Mouse (Mus musculus): ENCODE measurements at regions not wholly inside any gene's neighbourhood (a gene's known extent, or its start where the extent isn't known, plus 50 kb on each side); places are given as distances from the start of the nearest gene placed in this dataset.

DNA sequence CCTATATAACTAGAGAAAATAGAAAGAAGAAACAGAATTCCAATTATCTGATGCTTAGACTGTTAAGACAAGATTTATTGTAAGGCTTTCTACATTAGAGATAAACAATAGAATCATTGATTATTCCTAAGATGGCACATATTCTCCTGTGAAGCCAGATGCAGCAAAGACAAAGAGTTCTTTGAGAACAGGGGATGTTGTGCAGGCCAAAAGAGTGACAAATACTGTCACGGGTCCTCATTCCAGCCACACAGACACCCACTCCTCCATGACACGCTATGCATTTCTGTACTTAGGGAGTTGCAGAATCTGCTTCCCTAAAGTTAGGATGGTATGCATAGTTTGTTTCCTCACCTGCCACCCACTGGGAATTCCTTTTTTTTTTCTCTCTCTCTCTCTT lies 245.2 kb downstream of the Sv2b start:
- TF ChIP-seq MAFK (IDR thresholded peaks at IDR 0.05; ENCODE audit: insufficient read depth, low read depth, low read length) (no peak), CHD2 (IDR thresholded peaks at IDR 0.05; ENCODE audit: low read depth, low read length) (no peak), ZNF384 (IDR thresholded peaks at IDR 0.05; ENCODE audit: low read depth, low read length) (no peak), ZC3H11A (IDR thresholded peaks at IDR 0.05; ENCODE audit: borderline replicate concordance, low read depth, low read length) (no peak), HCFC1 (IDR thresholded peaks at IDR 0.05; ENCODE audit: borderline replicate concordance, insufficient read depth, low read length) (no peak)
- no peak overlapping the region for H3K27ac ChIP-seq (ENCODE audit: insufficient read depth, low read depth, low read length, poor library complexity, severe bottlenecking)
- no peak overlapping the region for H3K4me3 ChIP-seq (ENCODE audit: insufficient read depth in 1 of 2, low read depth in 1 of 2, low read length in 2 of 2, poor library complexity in 1 of 2, severe bottlenecking in 1 of 2)
- H3K9me3 ChIP-seq (ENCODE audit: control insufficient read depth, insufficient read depth, low read depth, low read length) = no peaks in the 10 kb centered on the region
- no peak overlapping the region for H3K9ac ChIP-seq (ENCODE audit: insufficient read depth, low read depth, low read length, poor library complexity, severe bottlenecking)
- in situ Hi-C loops (cut with MboI; ENCODE audit: low sequenced_read_pairs in 2 of 2, unreplicated experiment in 2 of 2) = no loop called here
- H3K36me3 ChIP-seq (ENCODE audit: control insufficient read depth, insufficient read depth, low read length, poor library complexity, severe bottlenecking) = no peaks in the 10 kb centered on the region
- H3K4me1 ChIP-seq (ENCODE audit: control insufficient read depth in 2 of 2, insufficient read depth in 2 of 2, low read length in 2 of 2, poor library complexity in 1 of 2) = no peaks in the 10 kb centered on the region
- no peak for DNase-seq (ENCODE audit: low read depth, low spot score)

DNA sequence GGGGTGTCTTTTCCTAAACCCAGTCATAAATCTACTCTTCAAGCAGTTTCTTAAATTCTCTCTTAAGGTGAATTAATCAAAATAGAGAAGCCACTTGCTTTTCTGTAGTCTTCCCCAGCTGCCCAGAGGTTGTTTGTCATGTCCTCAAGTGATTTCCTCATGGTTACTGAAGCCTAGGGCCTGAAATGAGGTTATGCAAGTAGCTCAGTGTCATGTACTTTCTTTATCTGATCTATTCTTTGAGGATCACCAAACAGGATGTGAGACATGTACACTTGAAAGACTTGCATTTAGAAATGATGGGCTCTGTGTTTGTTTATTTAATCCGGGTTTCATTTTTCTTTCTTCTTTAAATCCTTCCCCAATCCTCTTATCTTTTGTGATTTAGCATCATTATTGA lies 258.8 kb downstream of the Sv2b start:
- H3K27ac ChIP-seq (ENCODE audit: insufficient read depth, low read depth, low read length, poor library complexity, severe bottlenecking) = no peak overlapping the region
- TF ChIP-seq MAFK (IDR thresholded peaks at IDR 0.05; ENCODE audit: insufficient read depth, low read depth, low read length) (no peak), ZC3H11A (IDR thresholded peaks at IDR 0.05; ENCODE audit: borderline replicate concordance, low read depth, low read length) (no peak), ZNF384 (IDR thresholded peaks at IDR 0.05; ENCODE audit: low read depth, low read length) (no peak), CHD2 (IDR thresholded peaks at IDR 0.05; ENCODE audit: low read depth, low read length) (no peak), HCFC1 (IDR thresholded peaks at IDR 0.05; ENCODE audit: borderline replicate concordance, insufficient read depth, low read length) (no peak)
- H3K4me1 ChIP-seq (ENCODE audit: control insufficient read depth in 2 of 2, insufficient read depth in 2 of 2, low read length in 2 of 2, poor library complexity in 1 of 2) = no peaks in the 10 kb centered on the region
- in situ Hi-C loops (cut with MboI; ENCODE audit: low sequenced_read_pairs in 2 of 2, unreplicated experiment in 2 of 2) = no loop called here
- H3K4me3 ChIP-seq (ENCODE audit: insufficient read depth in 1 of 2, low read depth in 1 of 2, low read length in 2 of 2, poor library complexity in 1 of 2, severe bottlenecking in 1 of 2) = no peak overlapping the region
- no peaks in the 10 kb centered on the region for H3K36me3 ChIP-seq (ENCODE audit: control insufficient read depth, insufficient read depth, low read length, poor library complexity, severe bottlenecking)
- no peaks in the 10 kb centered on the region for H3K9me3 ChIP-seq (ENCODE audit: control insufficient read depth, insufficient read depth, low read depth, low read length)
- no peak overlapping the region for H3K9ac ChIP-seq (ENCODE audit: insufficient read depth, low read depth, low read length, poor library complexity, severe bottlenecking)
- DNase-seq (ENCODE audit: low read depth, low spot score) = no peak

DNA sequence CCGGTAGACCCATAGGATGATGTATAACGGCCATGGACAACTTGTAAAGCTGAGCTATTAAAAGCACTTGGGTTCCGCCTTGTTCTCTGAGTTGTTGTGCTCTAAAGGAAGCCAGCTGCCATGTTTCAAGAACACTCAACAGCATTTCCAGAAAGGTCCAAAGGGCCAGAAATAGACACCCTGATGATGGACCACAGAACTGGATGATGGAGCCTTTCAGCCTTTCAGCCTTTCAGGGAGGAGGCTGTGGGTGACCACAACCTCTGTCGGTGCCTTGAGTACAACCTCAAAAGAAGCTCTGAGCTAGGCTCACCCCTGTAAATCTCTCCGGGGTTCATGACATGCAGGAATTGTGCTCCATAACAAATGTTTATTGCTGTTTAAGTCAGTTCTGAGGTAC lies 259.3 kb downstream of the Sv2b start:
- Histone ChIP-seq H3K27ac (ENCODE audit: insufficient read depth, low read depth, low read length, poor library complexity, severe bottlenecking) (no peak overlapping the region), H3K9me3 (ENCODE audit: control insufficient read depth, insufficient read depth, low read depth, low read length) (no peaks in the 10 kb centered on the region), H3K4me1 (ENCODE audit: control insufficient read depth in 2 of 2, insufficient read depth in 2 of 2, low read length in 2 of 2, poor library complexity in 1 of 2) (no peaks in the 10 kb centered on the region), H3K36me3 (ENCODE audit: control insufficient read depth, insufficient read depth, low read length, poor library complexity, severe bottlenecking) (no peaks in the 10 kb centered on the region), H3K9ac (ENCODE audit: insufficient read depth, low read depth, low read length, poor library complexity, severe bottlenecking) (no peak overlapping the region), H3K4me3 (ENCODE audit: insufficient read depth in 1 of 2, low read depth in 1 of 2, low read length in 2 of 2, poor library complexity in 1 of 2, severe bottlenecking in 1 of 2) (no peak overlapping the region)
- no peak for TF ChIP-seq ZC3H11A (IDR thresholded peaks at IDR 0.05; ENCODE audit: borderline replicate concordance, low read depth, low read length)
- TF ChIP-seq MAFK (IDR thresholded peaks at IDR 0.05; ENCODE audit: insufficient read depth, low read depth, low read length) = no peak
- no peak for TF ChIP-seq HCFC1 (IDR thresholded peaks at IDR 0.05; ENCODE audit: borderline replicate concordance, insufficient read depth, low read length)
- no peak for TF ChIP-seq CHD2 (IDR thresholded peaks at IDR 0.05; ENCODE audit: low read depth, low read length)
- TF ChIP-seq ZNF384 (IDR thresholded peaks at IDR 0.05; ENCODE audit: low read depth, low read length) = no peak
- no peak for DNase-seq (ENCODE audit: low read depth, low spot score)
- in situ Hi-C loops (cut with MboI; ENCODE audit: low sequenced_read_pairs in 2 of 2, unreplicated experiment in 2 of 2) = no loop called here

GRCm38 (mm10) chr7:75048822-75049221 lies 260.2 kb downstream of the Sv2b start:
- no peak for TF ChIP-seq ZNF384 (IDR thresholded peaks at IDR 0.05; ENCODE audit: low read depth, low read length)
- no peak for TF ChIP-seq HCFC1 (IDR thresholded peaks at IDR 0.05; ENCODE audit: borderline replicate concordance, insufficient read depth, low read length)
- no peak for TF ChIP-seq ZC3H11A (IDR thresholded peaks at IDR 0.05; ENCODE audit: borderline replicate concordance, low read depth, low read length)
- TF ChIP-seq CHD2 (IDR thresholded peaks at IDR 0.05; ENCODE audit: low read depth, low read length) = no peak
- TF ChIP-seq MAFK (IDR thresholded peaks at IDR 0.05; ENCODE audit: insufficient read depth, low read depth, low read length) = no peak
- Histone ChIP-seq H3K36me3 (ENCODE audit: control insufficient read depth, insufficient read depth, low read length, poor library complexity, severe bottlenecking) (no peaks in the 10 kb centered on the region), H3K4me1 (ENCODE audit: control insufficient read depth in 2 of 2, insufficient read depth in 2 of 2, low read length in 2 of 2, poor library complexity in 1 of 2) (no peaks in the 10 kb centered on the region), H3K27ac (ENCODE audit: insufficient read depth, low read depth, low read length, poor library complexity, severe bottlenecking) (no peak overlapping the region), H3K9me3 (ENCODE audit: control insufficient read depth, insufficient read depth, low read depth, low read length) (no peaks in the 10 kb centered on the region), H3K4me3 (ENCODE audit: insufficient read depth in 1 of 2, low read depth in 1 of 2, low read length in 2 of 2, poor library complexity in 1 of 2, severe bottlenecking in 1 of 2) (no peak overlapping the region), H3K9ac (ENCODE audit: insufficient read depth, low read depth, low read length, poor library complexity, severe bottlenecking) (no peak overlapping the region)
- in situ Hi-C loops (cut with MboI; ENCODE audit: low sequenced_read_pairs in 2 of 2, unreplicated experiment in 2 of 2) = no loop called here
- DNase-seq (ENCODE audit: low read depth, low spot score) = no peak

GRCm38 (mm10) chr7:75047827-75048226 lies 261.2 kb downstream of the Sv2b start:
- DNase-seq (ENCODE audit: low read depth, low spot score) = no peak
- TF ChIP-seq ZC3H11A (IDR thresholded peaks at IDR 0.05; ENCODE audit: borderline replicate concordance, low read depth, low read length) (no peak), MAFK (IDR thresholded peaks at IDR 0.05; ENCODE audit: insufficient read depth, low read depth, low read length) (no peak), CHD2 (IDR thresholded peaks at IDR 0.05; ENCODE audit: low read depth, low read length) (no peak), HCFC1 (IDR thresholded peaks at IDR 0.05; ENCODE audit: borderline replicate concordance, insufficient read depth, low read length) (no peak), ZNF384 (IDR thresholded peaks at IDR 0.05; ENCODE audit: low read depth, low read length) (no peak)
- no peaks in the 10 kb centered on the region for H3K9me3 ChIP-seq (ENCODE audit: control insufficient read depth, insufficient read depth, low read depth, low read length)
- in situ Hi-C loops (cut with MboI; ENCODE audit: low sequenced_read_pairs in 2 of 2, unreplicated experiment in 2 of 2) = no loop called here
- H3K36me3 ChIP-seq (ENCODE audit: control insufficient read depth, insufficient read depth, low read length, poor library complexity, severe bottlenecking) = no peaks in the 10 kb centered on the region
- H3K4me3 ChIP-seq (ENCODE audit: insufficient read depth in 1 of 2, low read depth in 1 of 2, low read length in 2 of 2, poor library complexity in 1 of 2, severe bottlenecking in 1 of 2) = no peak overlapping the region
- no peak overlapping the region for H3K9ac ChIP-seq (ENCODE audit: insufficient read depth, low read depth, low read length, poor library complexity, severe bottlenecking)
- no peaks in the 10 kb centered on the region for H3K4me1 ChIP-seq (ENCODE audit: control insufficient read depth in 2 of 2, insufficient read depth in 2 of 2, low read length in 2 of 2, poor library complexity in 1 of 2)
- H3K27ac ChIP-seq (ENCODE audit: insufficient read depth, low read depth, low read length, poor library complexity, severe bottlenecking) = no peak overlapping the region
